Mouse (Mus musculus): Measurements from ENCODE around the gene Rpl19. TPM values are rescaled to one million over a fixed set of nuclear protein-coding genes. Genes with fewer than 3 reads are reported as not detected.

Rpl19 gene
- polyA plus RNA-seq (2017; shearing (Covaris generic)): 2,039 TPM

DNA sequence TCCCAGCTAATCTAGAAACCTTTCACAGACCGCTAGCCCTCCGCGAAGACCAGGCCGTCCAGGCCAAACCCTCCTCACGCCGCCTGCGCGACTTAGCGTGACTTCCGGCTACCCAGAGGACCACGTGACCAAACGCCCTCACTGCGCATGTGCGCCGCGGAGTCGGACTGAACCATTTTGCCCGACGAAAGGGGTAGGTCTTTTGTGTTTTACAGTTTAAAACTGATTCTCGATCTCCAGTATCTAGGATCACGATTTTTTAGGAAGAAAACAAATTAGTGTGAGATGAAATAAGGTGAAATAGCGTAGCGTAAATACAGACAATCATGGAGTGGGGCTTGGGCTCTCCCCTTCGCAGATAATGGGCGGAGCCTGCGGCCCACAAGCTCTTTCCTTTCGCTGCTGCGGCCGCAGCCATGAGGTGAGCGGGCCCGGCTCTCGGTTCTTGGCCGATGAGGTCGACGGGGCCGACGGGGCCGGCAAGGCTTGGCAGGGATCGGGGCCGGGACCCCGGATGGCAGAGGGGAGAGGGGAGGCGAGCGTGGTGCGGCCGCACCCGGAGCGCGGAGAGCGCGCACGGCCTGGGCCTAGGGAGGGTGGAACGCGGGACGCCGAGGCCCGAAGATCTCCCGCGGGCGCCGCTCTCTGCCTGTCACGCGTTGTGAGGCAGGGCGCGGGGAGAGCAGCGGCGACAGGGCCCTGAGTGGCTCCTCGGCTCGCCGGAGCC, at the start of gene Rpl19:
TSS of gene Rpl19 (plus strand) at position 141 of the 727 bp plus-strand sequence.

DNA sequence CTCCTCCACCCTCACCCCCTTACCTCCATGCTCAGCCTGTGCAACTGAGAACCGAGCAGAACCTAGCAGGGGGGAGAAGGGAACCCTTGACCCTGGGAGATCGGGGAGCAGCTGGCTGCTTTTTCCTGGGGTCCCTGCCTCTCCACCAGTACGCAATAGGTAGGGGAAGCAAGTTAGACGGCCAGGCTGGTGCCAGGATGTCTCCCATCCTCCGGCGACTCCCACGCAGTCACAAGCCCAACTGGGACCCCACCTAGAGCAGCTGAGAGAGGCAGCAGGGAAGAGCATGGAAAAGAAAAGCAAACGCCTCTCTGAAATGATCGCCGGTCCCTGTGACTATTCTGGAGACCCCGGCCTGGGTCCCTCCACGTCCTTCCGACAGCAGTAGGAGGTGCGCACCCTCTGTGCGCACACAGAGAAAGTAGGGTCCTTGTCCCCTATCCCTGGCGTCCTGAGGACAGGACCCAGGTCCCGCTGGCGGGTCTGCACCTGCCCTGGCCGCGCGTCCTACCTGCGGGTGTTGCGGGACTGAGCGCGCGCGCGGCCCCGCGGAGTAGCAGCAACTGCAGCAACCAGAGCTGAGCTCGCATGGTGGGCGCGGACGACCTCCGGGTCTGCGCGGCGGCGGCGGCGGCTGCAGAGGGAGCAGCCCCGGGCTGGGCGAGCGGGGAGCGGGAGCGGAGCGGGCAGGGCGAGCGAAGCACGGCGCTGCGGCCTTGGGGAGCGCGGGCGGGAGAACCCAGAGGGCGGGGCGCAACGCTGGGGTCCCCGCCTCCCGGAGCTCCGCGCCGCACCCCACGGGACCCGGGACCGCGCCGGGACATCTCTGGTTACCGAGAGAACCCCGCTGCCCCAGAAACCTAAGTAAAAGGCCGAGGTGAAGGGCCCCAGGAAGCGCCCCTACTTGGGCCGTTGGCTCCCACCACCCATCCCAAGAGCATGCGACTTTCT, 40.5 kb upstream of the Rpl19 start, which contains the start of gene Plxdc1:
TSS of gene Plxdc1 (minus strand) at position 718 of the 951 bp plus-strand sequence.

DNA sequence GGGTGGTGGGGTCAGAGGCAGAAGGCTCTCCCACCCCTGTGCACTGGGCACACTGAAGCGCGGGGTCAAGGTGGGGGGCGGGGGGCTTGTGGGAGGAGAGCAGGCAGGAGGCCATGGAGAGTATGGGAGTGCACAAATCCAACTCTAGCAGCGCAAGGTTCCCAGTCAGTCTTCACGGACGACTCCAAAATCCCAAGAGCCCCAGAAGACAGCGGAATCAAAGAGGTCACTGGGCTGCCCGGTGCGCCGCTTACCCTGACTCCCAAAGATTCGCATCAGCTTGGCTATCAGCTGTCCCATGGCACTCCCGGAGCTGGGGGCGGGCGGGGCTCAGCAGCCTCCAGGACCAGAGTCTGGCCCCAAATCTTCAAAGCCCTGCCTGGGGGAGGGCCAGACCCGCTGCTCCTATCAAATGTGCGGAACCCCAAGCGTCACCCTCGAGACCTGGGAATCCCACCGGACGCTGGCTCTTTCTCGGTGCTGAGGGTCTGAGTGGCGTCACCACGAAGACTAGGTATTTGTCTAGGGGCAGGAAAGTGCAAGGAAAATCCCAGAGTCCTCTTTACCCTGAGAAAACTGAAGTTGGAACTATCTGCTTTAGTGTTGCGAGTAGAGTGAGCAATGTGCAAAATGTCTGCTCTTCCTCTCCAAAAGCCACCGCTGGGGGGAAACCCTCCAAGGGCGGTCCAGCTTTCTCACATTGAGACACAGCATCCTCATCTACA, 30.8 kb upstream of the Rpl19 start, which contains the start of gene Arl5c:
TSS of gene Arl5c (minus strand) at position 618 of the 725 bp plus-strand sequence.

DNA sequence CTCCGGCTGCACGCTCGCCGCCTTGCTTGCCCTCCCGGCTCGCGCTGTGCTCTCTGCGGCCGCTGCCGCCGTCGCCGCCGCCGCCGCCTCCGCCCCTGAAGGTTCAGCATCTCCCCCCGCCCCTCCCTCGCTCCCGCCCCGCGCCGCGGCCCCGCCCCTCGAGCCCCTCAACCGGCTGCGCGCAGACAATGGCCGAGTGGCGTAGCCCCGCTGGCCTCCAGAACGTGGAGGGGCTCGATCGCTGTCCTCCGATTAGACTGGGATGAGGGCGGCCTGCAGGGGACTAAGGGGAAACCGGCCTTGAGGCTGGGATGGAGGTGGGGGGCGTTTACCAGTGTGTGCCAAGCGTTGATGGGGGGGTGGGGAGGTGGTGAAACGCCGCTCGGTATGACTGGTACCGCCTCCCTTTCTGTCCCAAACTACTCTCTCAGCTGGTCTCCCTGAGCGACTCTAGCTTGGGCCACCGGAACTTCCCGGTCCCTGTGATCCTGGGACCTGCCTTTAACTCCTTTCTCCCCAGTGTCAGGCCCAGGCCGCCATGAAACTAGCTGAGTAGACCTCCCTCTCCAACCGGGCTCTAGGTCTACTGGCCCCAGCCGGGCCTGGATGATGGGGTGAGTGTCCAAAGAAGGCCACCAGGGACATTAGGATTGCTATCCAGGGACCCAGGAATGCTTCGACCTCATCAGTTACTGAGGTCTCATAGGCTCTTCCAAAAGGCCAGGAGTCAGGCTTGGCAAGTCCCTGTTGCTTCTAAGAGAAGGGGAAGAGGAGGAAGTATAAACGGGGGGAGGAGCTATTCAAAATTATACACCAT, 3.7 kb upstream of the Rpl19 start, which contains the start of gene Cacnb1:
TSS of gene Cacnb1 (minus strand) at position 480 of the 817 bp plus-strand sequence.

DNA sequence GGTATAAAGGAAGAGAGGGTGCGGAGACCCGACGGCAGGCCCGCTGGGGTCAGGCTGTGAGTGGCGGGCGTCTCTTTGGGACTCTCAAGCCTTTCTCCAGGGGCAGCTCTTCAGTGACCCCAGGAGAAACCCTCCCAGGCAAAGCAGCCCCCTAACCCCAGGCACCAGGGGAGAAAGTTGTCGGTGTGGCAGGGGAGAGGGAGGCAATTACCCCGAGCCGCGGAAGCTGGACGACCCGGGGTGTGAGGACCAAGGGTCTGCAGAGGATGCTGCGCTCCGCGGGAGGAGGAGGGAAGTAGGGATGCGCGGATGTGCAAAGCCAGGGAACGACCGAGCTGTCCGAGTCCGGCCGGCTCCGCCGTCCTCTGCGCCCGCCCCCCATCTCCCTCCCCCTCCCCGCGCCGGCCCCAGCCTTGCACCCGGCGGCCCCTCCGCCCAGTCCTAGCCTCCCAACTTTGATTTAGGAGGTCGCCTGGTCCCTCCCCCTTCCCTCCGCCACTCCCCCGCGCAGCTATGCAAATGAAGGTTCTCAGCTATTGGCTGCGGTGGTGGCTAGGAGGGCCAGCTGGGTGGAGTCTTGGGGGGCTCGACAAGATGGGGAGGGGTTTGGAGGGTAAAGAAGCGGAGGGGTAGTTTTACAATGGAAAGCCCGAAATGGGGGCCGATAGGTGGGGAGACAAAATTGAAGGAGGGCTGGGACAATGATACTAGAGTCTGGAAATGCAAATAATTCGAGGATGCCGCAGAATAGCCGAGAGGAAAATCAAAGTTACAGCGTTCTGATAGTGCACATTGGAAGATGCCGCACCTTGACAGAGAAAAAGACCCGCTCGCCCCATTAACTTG, 26.7 kb downstream of the Rpl19 start, which contains the start of gene Stac2:
TSS of gene Stac2 (minus strand) at position 474 of the 846 bp plus-strand sequence.

Other genes with a start within 250 kb of the Rpl19 start
- gene Rpl23, start 244.3 kb upstream of the Rpl19 start, polyA plus RNA-seq (2017; shearing (Covaris generic)): 695 TPM
- gene Lasp1, start 227.7 kb upstream of the Rpl19 start, polyA plus RNA-seq (2017; shearing (Covaris generic)): 240 TPM
- 0.77 TPM for gene B230217C12Rik, start 185.9 kb upstream of the Rpl19 start, polyA plus RNA-seq (2017; shearing (Covaris generic))
- gene Fbxo47, start 142.6 kb upstream of the Rpl19 start, polyA plus RNA-seq (2017; shearing (Covaris generic)): 1.1 TPM
- 1.4 TPM for gene Plxdc1, start 40.3 kb upstream of the Rpl19 start, polyA plus RNA-seq (2017; shearing (Covaris generic))
- gene Arl5c, start 30.5 kb upstream of the Rpl19 start, polyA plus RNA-seq (2017; shearing (Covaris generic)): 139 TPM
- 4.9 TPM for gene Cacnb1, start 3.7 kb upstream of the Rpl19 start, polyA plus RNA-seq (2017; shearing (Covaris generic))
- not detected for gene Stac2, start 26.8 kb downstream of the Rpl19 start, polyA plus RNA-seq (2017; shearing (Covaris generic))
- gene Fbxl20, start 123.7 kb downstream of the Rpl19 start, polyA plus RNA-seq (2017; shearing (Covaris generic)): 8.4 TPM
- gene Med1, start 166.6 kb downstream of the Rpl19 start, polyA plus RNA-seq (2017; shearing (Covaris generic)): 52.7 TPM
- 19.0 TPM for gene Cdk12, start 176.3 kb downstream of the Rpl19 start, polyA plus RNA-seq (2017; shearing (Covaris generic))

Data from CD4-positive, CD25-positive, alpha-beta regulatory T cell, adult 9 weeks (primary cell).